Mouse (Mus musculus) thymus, postnatal 36 days (tissue): ENCODE data around the gene Fam193b.
"Not testable (repeated sequence)": the region's sequence is repeated elsewhere in the genome, so short reads cannot be mapped to it uniquely, and the experiment has no call there.

Experiments used
- DNase-seq, 2 experiments: peaks; one replicate each; pipeline ENCODE4 v3.0.0; 2022; ENCODE audit warnings: mixed read lengths in 2 of 2

Fam193b gene

GRCm38 (mm10) chr13:55571027-55571751 lies at the start of gene Fam193b:
TSS of gene Fam193b (minus strand) at chr13:55571120.
- peak; percentile 94 for DNase-seq

GRCm38 (mm10) chr13:55620275-55620674 lies 49.4 kb upstream of the Fam193b start:
- DNase-seq, result no peak

- no peak for DNase-seq
These were observed 48.4 kb upstream of the Fam193b start for GRCm38 (mm10) chr13:55619328-55619727.

GRCm38 (mm10) chr13:55613471-55613870 lies 42.6 kb upstream of the Fam193b start:
- no peak for DNase-seq

GRCm38 (mm10) chr13:55611996-55612395 lies 41.1 kb upstream of the Fam193b start:
- DNase-seq, result no peak

- no peak for DNase-seq
These were observed 36.7 kb upstream of the Fam193b start for GRCm38 (mm10) chr13:55607624-55608006.

GRCm38 (mm10) chr13:55606899-55607623 lies 36.1 kb upstream of the Fam193b start:
- DNase-seq, result no peak

- DNase-seq, result no peak
These were observed 33.7 kb upstream of the Fam193b start for GRCm38 (mm10) chr13:55604606-55605005.

GRCm38 (mm10) chr13:55601611-55602010 lies 30.7 kb upstream of the Fam193b start:
- DNase-seq, result peak; percentile 79 to 84

- peak; percentile 30 to 38 for DNase-seq
These were observed 29.7 kb upstream of the Fam193b start for GRCm38 (mm10) chr13:55600657-55601056.

GRCm38 (mm10) chr13:55599566-55600540 lies 28.9 kb upstream of the Fam193b start, which contains the start of gene B4galt7:
TSS of gene B4galt7 (plus strand) at chr13:55599896.
- peak; percentile 77 for DNase-seq

- no peak for DNase-seq
These were observed 25.9 kb upstream of the Fam193b start for GRCm38 (mm10) chr13:55596802-55597201.

GRCm38 (mm10) chr13:55595375-55595774 lies 24.5 kb upstream of the Fam193b start:
- DNase-seq, result no peak

- no peak for DNase-seq
These were observed 22.4 kb upstream of the Fam193b start for GRCm38 (mm10) chr13:55593254-55593747.

GRCm38 (mm10) chr13:55592512-55593253 lies 21.8 kb upstream of the Fam193b start:
- peak; percentile 96 to 98 for DNase-seq

GRCm38 (mm10) chr13:55591961-55592490 lies 21.1 kb upstream of the Fam193b start:
- DNase-seq, result peak in 1 of 2 experiments; percentile 33

- DNase-seq, result no peak
These were observed 7.2 kb upstream of the Fam193b start for GRCm38 (mm10) chr13:55578086-55578485.

GRCm38 (mm10) chr13:55576872-55577271 lies 6.0 kb upstream of the Fam193b start:
- not testable (repeated sequence) for DNase-seq

GRCm38 (mm10) chr13:55575932-55576331 lies 5.0 kb upstream of the Fam193b start:
- DNase-seq, result no peak

GRCm38 (mm10) chr13:55574321-55574720 lies 3.4 kb upstream of the Fam193b start:
- no peak for DNase-seq

GRCm38 (mm10) chr13:55573432-55573831 lies 2.5 kb upstream of the Fam193b start, which contains the start of gene Tmed9:
TSS of gene Tmed9 (plus strand) at chr13:55573732.
- DNase-seq, result no peak

GRCm38 (mm10) chr13:55571977-55572376 lies 1.1 kb upstream of the Fam193b start:
- DNase-seq, result no peak
